Mouse (Mus musculus) erythroblast, embryonic 14.5 days (primary cell): Measurements from ENCODE around the gene Acox1.

Source experiments
- GATA1 ChIP-seq: IDR thresholded peaks from 2 replicates; pipeline ENCODE4 v1.6.1; 2012; ENCODE audit warnings: low read length, inconsistent platforms, mixed read lengths
- TAL1 ChIP-seq: IDR thresholded peaks from 3 replicates; pipeline ENCODE4 v1.6.1; 2012; ENCODE audit warnings: low read length, inconsistent platforms, mixed read lengths

- TF ChIP-seq GATA1 (no peak), TAL1 (no peak)
Observed at GRCm38 (mm10) chr11:116219885-116220284, 21.0 kb upstream of the Acox1 start.
